Mouse (Mus musculus): ENCODE measurements around the gene Eme1. TPM values are rescaled to one million over a fixed set of nuclear protein-coding genes. Genes with fewer than 3 reads are reported as not detected.
"Not testable (repeated sequence)": the region's sequence is repeated elsewhere in the genome, so short reads cannot be mapped to it uniquely, and the experiment has no call there.

The Eme1 gene
- 9.9 and 11.3 TPM in 2 replicates for polyA plus RNA-seq (2015; fragmentation: Nextera tagmentation; extraction: Ambion mirVana)

DNA sequence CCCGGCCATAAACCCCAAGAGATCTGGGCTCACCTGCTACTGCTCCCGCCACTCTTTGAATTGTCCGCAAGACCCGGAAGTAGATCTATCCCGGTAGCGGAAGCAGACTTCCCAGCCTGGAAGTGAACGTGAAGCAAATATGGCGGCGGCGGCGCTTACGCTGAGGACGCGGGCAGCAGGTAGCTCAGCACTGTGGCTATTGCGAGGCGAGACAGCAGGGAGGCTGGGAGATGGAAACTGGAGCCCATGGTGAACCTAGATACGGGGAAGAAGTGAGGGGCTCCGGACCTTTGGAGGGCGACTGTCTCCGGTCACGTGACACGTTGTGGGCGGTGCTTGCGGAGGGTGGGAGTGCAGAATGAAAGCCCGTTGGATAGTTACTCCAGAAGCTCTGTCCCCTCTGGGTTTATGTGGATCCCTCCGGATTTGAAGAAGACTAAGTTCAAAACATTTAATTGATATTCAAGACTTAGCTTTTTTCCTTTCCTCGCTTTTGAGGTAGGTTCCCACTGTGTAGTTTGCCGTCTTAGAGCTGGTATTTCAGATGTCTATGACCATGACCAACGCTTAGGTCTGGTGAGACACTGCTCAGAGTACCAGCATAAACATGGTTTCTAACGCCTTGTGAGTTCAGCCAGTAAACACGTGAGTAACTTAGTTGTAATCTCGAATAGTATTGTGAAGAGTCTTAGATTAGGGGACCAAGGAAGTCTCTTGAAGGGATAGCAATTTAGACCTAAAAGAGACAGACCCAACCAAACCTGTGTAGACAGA is at the start of gene Eme1, which contains the start of gene Mrpl27:
TSS of gene Eme1 (minus strand) at position 302 of the 774 bp plus-strand sequence.
TSS of gene Mrpl27 (plus strand) at position 105 of the 774 bp plus-strand sequence.
- ATAC-seq (replicated peaks; ENCODE audit: extremely low read depth, insufficient read depth, low FRiP score) = peak; percentile 87
- peaks cover 13% of the 10 kb centered on the region for H3K4me1 ChIP-seq (ENCODE audit: control insufficient read depth, insufficient read depth, low read length)
- H3K27ac ChIP-seq (ENCODE audit: low read length) = peak within 1 kb of the TSS; percentile 90
- peak within 1 kb of the TSS; percentile 74 for H3K4me3 ChIP-seq (ENCODE audit: low read length)
- no peaks in the 10 kb centered on the region for H3K9me3 ChIP-seq (replicated peaks; ENCODE audit: control insufficient read depth, low read length)
- 1% methylated on average over 32 of the region's 32 CpGs for WGBS
- H3K4me2 ChIP-seq (ENCODE audit: low read depth, low read length) = peak within 1 kb of the TSS; percentile 78
- H3K9ac ChIP-seq (ENCODE audit: low read length) = peak within 1 kb of the TSS; percentile 72
- no peaks in the 10 kb centered on the region for H3K27me3 ChIP-seq (ENCODE audit: control insufficient read depth, insufficient read depth, low read length)
- peaks cover 11% of the 10 kb centered on the region; the same call in 1 of the 2 replicates for H3K36me3 ChIP-seq (ENCODE audit: control insufficient read depth, insufficient read depth)

DNA sequence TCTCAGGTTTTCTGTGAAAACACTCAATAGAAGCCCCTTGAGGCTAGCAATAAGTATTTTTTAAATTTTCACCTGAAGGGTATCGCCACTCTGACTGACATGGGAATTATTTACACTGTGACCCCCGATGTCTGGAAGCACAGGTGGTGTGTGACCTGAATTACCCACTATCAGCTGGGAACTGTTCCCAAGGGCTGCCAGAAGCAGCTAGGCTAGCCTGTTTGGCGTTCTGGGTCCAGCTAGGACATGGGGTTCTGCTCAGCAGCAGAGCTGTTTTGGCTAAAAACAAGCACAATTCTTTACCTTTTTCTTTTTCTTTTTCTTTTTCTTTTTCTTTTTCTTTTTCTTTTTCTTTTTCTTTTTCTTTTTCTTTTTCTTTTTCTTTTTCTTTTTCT is 48.4 kb upstream of the Eme1 start:
- no peak overlapping the region for H3K27ac ChIP-seq (ENCODE audit: low read length)
- 62% methylated on average over 3 of the region's 3 CpGs for WGBS
- H3K4me3 ChIP-seq (ENCODE audit: low read length) = no peak overlapping the region
- no peak for ATAC-seq (replicated peaks; ENCODE audit: extremely low read depth, insufficient read depth, low FRiP score)
- H3K9ac ChIP-seq (ENCODE audit: low read length) = no peak overlapping the region
- peaks cover 6% of the 10 kb centered on the region; the same call in 1 of the 2 replicates for H3K4me1 ChIP-seq (ENCODE audit: control insufficient read depth, insufficient read depth, low read length)
- H3K27me3 ChIP-seq (ENCODE audit: control insufficient read depth, insufficient read depth, low read length) = no peaks in the 10 kb centered on the region
- no peaks in the 10 kb centered on the region for H3K9me3 ChIP-seq (replicated peaks; ENCODE audit: control insufficient read depth, low read length)
- H3K4me2 ChIP-seq (ENCODE audit: low read depth, low read length) = no peak overlapping the region
- H3K36me3 ChIP-seq (ENCODE audit: control insufficient read depth, insufficient read depth) = no peaks in the 10 kb centered on the region

DNA sequence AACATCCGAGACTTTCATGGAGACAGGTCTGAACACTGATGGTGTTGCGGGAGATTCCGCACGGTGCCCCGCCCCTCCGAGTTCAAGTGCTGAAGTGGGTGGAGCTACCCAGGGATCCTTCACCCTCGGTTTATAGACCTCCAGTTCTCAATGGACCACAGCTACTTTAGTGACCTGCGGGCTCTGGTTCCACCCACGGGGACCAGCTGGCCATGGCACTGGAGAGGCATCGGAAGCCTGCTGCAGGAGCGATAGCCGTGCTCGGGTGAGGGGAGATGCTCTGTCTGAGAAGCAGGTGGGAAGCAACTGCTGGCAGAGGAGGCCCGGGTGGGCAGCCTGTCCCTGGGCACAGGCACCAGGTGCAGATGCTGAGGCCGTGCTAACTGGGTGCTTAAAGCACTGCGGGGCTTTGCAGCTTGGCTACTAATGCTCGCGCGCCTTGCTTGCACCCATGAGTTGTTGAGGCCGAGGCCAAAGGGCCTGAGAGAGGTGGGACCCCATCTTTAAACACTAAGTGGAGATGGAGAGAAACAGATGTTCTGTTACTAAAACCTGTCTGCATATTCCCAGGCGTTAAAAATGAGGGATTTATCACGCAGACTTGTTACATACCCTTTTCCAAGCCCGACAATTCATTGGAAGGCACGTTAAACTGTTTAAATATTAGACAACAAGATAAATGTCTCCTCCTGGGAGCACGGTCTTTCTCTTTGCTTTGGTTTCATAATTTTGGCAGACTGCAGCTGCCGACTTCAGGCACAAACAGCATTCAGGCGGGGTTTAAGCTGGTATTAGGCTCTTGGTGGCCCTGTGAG is 47.8 kb upstream of the Eme1 start:
- Histone ChIP-seq H3K9me3 (replicated peaks; ENCODE audit: control insufficient read depth, low read length) (no peaks in the 10 kb centered on the region), H3K27ac (ENCODE audit: low read length) (no peak overlapping the region), H3K27me3 (ENCODE audit: control insufficient read depth, insufficient read depth, low read length) (no peaks in the 10 kb centered on the region), H3K4me1 (ENCODE audit: control insufficient read depth, insufficient read depth, low read length) (peaks cover 6% of the 10 kb centered on the region; the same call in 1 of the 2 replicates), H3K9ac (ENCODE audit: low read length) (no peak overlapping the region), H3K4me2 (ENCODE audit: low read depth, low read length) (no peak overlapping the region), H3K36me3 (ENCODE audit: control insufficient read depth, insufficient read depth) (no peaks in the 10 kb centered on the region), H3K4me3 (ENCODE audit: low read length) (no peak overlapping the region)
- WGBS = 58% methylated on average over 27 of the region's 27 CpGs
- no peak for ATAC-seq (replicated peaks; ENCODE audit: extremely low read depth, insufficient read depth, low FRiP score)

DNA sequence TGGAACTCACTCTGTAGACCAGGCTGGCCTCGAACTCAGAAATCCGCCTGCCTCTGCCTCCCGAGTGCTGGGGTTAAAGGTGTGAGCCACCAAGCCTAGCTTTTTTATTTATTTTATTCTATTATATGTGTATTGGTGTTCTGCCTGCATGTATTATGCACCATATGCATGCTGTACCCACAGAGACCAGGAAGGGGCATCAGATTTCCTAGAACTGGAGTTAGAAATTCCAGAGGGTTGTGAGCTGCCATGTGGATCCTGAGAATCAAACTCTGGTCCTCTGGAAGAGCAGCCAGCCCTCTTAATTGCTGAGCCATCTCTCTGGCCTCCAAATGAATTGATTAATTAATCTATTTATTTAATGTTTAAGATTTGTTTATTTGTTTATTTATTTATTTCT is 45.6 kb upstream of the Eme1 start:
- no peak for ATAC-seq (replicated peaks; ENCODE audit: extremely low read depth, insufficient read depth, low FRiP score)
- Histone ChIP-seq H3K4me3 (ENCODE audit: low read length) (no peak overlapping the region), H3K4me2 (ENCODE audit: low read depth, low read length) (no peak overlapping the region), H3K4me1 (ENCODE audit: control insufficient read depth, insufficient read depth, low read length) (peaks cover 6% of the 10 kb centered on the region; the same call in 1 of the 2 replicates), H3K9me3 (replicated peaks; ENCODE audit: control insufficient read depth, low read length) (no peaks in the 10 kb centered on the region), H3K36me3 (ENCODE audit: control insufficient read depth, insufficient read depth) (no peaks in the 10 kb centered on the region), H3K27ac (ENCODE audit: low read length) (no peak overlapping the region), H3K9ac (ENCODE audit: low read length) (no peak overlapping the region), H3K27me3 (ENCODE audit: control insufficient read depth, insufficient read depth, low read length) (no peaks in the 10 kb centered on the region)
- 97% methylated on average over 3 of the region's 3 CpGs for WGBS

DNA sequence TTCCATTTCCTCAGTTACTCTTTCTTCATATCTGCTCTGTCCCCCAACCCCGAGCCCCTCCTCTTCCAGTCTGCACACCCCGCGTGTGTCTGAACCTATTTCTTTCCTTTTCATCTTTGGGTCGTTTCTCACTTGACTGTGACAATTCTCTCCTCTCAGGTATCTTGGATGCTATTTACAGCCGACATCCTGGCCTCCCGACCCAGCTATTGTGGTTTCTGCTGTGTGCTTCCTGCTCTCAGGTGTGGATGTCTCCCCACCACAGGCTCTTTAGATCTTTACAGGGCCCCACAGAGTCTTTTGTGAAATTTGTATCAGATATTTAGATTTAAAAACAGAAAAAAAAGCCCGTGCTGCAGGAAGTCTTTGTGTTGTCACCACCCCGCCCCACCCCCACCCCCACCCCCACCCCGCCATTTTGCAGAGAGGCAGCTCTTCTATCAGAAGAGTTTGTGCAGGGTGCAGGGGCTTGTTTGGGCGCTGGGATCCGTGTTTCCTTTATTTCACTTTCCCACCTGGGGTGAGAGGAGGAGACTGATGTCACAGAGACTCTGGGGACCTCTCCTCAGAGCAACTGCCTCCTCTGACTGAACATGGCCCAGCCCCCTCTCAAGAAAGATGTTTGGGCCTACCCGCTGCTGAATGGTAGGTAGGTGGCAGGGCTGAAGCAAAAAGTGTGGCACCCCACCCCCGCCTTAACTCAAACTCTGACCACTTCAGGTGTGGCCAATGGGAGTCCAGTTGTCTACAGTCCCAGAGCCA is 44.1 kb upstream of the Eme1 start:
- Histone ChIP-seq H3K27me3 (ENCODE audit: control insufficient read depth, insufficient read depth, low read length) (no peaks in the 10 kb centered on the region), H3K4me3 (ENCODE audit: low read length) (no peak overlapping the region), H3K4me2 (ENCODE audit: low read depth, low read length) (no peak overlapping the region), H3K36me3 (ENCODE audit: control insufficient read depth, insufficient read depth) (no peaks in the 10 kb centered on the region), H3K27ac (ENCODE audit: low read length) (no peak overlapping the region), H3K9me3 (replicated peaks; ENCODE audit: control insufficient read depth, low read length) (no peaks in the 10 kb centered on the region), H3K9ac (ENCODE audit: low read length) (no peak overlapping the region), H3K4me1 (ENCODE audit: control insufficient read depth, insufficient read depth, low read length) (peaks cover 6% of the 10 kb centered on the region; the same call in 1 of the 2 replicates)
- 41% methylated on average over 13 of the region's 13 CpGs for WGBS
- ATAC-seq (replicated peaks; ENCODE audit: extremely low read depth, insufficient read depth, low FRiP score) = no peak

DNA sequence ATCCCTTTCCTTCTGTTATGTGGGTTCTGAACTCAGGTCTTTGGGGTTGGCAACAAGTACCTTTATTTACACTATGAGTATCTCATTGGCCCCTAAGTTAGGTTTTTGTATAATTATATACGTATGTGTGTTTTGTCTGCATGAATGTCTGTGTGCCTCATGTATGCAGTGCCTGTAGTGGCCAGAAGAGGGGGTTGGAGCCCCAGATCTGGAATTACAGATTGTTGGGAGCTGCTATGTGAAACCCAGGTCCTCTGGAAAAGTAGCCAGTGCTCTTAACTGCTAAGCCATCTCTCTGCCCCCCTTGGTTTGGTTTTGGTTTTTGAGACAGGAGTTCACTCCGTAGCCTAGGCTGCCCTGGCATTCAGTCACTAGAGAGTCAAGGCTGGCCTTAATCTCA is 43.4 kb upstream of the Eme1 start:
- H3K9me3 ChIP-seq (replicated peaks; ENCODE audit: control insufficient read depth, low read length) = no peaks in the 10 kb centered on the region
- no peaks in the 10 kb centered on the region for H3K27me3 ChIP-seq (ENCODE audit: control insufficient read depth, insufficient read depth, low read length)
- H3K4me2 ChIP-seq (ENCODE audit: low read depth, low read length) = no peak overlapping the region
- WGBS = 85% methylated on average over 2 of the region's 2 CpGs
- no peaks in the 10 kb centered on the region for H3K36me3 ChIP-seq (ENCODE audit: control insufficient read depth, insufficient read depth)
- H3K4me3 ChIP-seq (ENCODE audit: low read length) = no peak overlapping the region
- H3K9ac ChIP-seq (ENCODE audit: low read length) = no peak overlapping the region
- H3K27ac ChIP-seq (ENCODE audit: low read length) = no peak overlapping the region
- ATAC-seq (replicated peaks; ENCODE audit: extremely low read depth, insufficient read depth, low FRiP score) = no peak
- H3K4me1 ChIP-seq (ENCODE audit: control insufficient read depth, insufficient read depth, low read length) = peaks cover 6% of the 10 kb centered on the region; the same call in 1 of the 2 replicates

DNA sequence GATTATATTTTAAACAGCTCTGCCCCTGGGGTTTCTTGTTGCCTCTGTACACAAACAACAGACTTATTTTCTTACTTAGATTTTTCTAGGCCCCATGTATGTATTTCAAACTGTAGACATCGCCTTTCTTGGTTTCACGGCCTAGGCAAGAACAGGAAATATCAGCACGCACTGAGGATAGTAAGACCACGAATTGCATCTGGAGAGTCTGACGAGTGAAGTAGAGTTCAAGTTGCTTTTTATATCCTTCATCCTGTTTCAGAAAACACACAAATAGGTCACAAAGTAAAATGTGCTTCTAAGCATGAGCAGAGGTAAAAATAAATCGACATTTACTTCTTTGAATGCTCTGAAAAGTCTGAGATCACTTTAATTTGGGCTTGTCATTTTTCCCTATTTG is 41.7 kb upstream of the Eme1 start:
- no peaks in the 10 kb centered on the region for H3K9me3 ChIP-seq (replicated peaks; ENCODE audit: control insufficient read depth, low read length)
- no peak overlapping the region for H3K4me2 ChIP-seq (ENCODE audit: low read depth, low read length)
- no peak overlapping the region for H3K9ac ChIP-seq (ENCODE audit: low read length)
- H3K27ac ChIP-seq (ENCODE audit: low read length) = no peak overlapping the region
- WGBS = 58% methylated on average over 6 of the region's 6 CpGs
- no peaks in the 10 kb centered on the region for H3K36me3 ChIP-seq (ENCODE audit: control insufficient read depth, insufficient read depth)
- H3K4me3 ChIP-seq (ENCODE audit: low read length) = no peak overlapping the region
- no peaks in the 10 kb centered on the region for H3K27me3 ChIP-seq (ENCODE audit: control insufficient read depth, insufficient read depth, low read length)
- peaks cover 6% of the 10 kb centered on the region; the same call in 1 of the 2 replicates for H3K4me1 ChIP-seq (ENCODE audit: control insufficient read depth, insufficient read depth, low read length)
- ATAC-seq (replicated peaks; ENCODE audit: extremely low read depth, insufficient read depth, low FRiP score) = no peak

DNA sequence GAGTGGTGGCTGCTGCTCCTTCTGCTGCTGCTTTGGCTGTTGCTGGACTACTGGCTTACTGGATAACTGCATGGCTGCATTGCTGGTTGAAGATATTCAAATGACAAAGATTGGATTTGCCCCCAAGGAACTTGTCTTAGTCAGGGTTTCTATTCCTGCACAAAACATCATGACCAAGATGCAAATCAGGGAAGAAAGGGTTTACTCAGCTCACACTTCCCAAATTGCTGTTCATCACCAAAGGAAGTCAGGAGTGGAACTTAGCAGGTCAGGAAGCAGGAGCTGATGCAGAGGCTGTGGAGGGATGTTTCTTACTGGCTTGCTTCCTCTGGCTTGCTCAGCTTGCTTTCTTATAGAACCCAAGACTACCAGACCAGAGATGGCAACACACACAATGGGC is 38.7 kb upstream of the Eme1 start:
- not testable (repeated sequence) for H3K27ac ChIP-seq (ENCODE audit: low read length); H3K36me3 ChIP-seq (ENCODE audit: control insufficient read depth, insufficient read depth); ATAC-seq (replicated peaks; ENCODE audit: extremely low read depth, insufficient read depth, low FRiP score); H3K4me2 ChIP-seq (ENCODE audit: low read depth, low read length); H3K9ac ChIP-seq (ENCODE audit: low read length); H3K4me1 ChIP-seq (ENCODE audit: control insufficient read depth, insufficient read depth, low read length); H3K4me3 ChIP-seq (ENCODE audit: low read length); H3K9me3 ChIP-seq (replicated peaks; ENCODE audit: control insufficient read depth, low read length); H3K27me3 ChIP-seq (ENCODE audit: control insufficient read depth, insufficient read depth, low read length)

All from heart, embryonic 16.5 days (tissue).